Mouse (Mus musculus) megakaryocyte, adult 5-6 weeks (primary cell): ENCODE measurements around the gene Macrod2. TPM values are rescaled to one million over a fixed set of nuclear protein-coding genes. Genes with fewer than 3 reads are reported as not detected.

Experiments
- ATAC-seq: 2 replicates; pipeline ENCODE4 v1.8.0; 2016; ENCODE audit warnings: mild to moderate bottlenecking, inconsistent platforms; ENCODE audit not compliant: poor library complexity, severe bottlenecking
- total RNA-seq, 2 experiments: library from RNA; stranded (forward) in 1 of 2; stranded (reverse) in 1 of 2; fragments of 153-499, 151-499 nt in 1 of 2; fragments of 221-1000, 200-1000 nt in 1 of 2; gene quantifications; 2 replicates each; pipeline versions ENCODE4 v1.2.3 to v1.2.4; 2015 to 2017

Macrod2 gene
- total RNA-seq (2015) (0.31 and 2.4 TPM in 2 replicates), total RNA-seq (2017) (1.7 and 2.7 TPM in 2 replicates)

DNA sequence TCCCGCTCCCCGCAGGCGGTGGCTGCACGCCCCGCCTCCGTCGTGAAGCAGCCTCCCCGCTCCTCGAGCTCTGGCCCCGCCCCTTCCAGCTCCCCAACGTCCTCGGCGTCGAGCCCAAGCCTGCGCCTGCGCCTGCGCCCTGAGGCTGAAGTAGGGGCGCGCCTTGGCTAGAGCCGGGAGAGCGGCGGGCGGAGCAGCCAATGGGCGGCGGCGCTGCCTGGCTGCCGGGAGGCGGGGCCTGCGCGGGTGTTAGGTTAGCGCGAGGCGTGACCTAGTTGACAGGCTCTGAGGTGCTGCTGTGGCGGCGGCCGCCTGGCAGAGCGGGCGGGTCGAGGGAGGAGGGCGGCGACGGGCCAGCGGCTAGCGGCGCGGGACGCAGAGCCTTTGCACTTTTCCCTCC, at the start of gene Macrod2:
Gene Macrod2 (plus strand): TSS at position 131 of the 400 bp plus-strand sequence.
- peak; percentile 94 for ATAC-seq

DNA sequence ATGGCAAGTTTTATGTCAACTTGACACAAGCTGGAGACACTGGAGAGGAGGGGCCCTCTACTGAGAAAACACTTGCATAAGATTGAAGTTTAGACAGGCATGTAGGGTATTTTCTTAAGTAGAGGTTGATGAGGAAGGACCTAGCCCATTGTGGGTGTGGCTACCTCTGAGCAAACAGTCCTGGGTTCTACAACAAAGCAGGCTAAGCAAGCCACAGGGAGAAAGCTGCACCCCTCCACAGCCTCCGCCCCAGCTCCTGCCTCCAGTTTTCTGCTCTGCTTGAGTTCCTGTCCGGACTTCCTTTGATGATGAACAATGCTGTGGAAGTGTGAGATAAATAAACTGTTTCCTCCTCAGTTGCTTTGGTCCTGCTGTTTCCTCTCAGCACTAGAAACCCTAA, 35.2 kb upstream of the Macrod2 start:
- no peak for ATAC-seq

DNA sequence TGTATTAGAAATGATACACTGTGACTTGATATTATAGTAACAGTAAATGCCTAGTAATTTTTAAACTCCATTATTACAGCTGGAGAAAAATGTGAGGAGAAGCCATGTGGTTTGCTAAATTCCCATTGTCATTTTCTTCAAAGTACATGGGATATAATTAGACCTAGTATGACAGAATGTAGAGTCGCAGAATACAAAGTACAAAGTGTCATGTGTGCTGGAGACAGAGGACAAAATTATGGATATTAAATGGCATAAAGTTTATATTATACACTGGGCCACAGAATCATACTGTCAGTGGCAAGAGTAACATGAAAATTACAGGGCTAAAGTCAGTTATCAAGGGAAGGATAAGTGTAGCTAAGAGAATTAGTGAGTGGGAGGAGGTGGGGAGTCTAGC, 30.3 kb upstream of the Macrod2 start:
- no peak for ATAC-seq

DNA sequence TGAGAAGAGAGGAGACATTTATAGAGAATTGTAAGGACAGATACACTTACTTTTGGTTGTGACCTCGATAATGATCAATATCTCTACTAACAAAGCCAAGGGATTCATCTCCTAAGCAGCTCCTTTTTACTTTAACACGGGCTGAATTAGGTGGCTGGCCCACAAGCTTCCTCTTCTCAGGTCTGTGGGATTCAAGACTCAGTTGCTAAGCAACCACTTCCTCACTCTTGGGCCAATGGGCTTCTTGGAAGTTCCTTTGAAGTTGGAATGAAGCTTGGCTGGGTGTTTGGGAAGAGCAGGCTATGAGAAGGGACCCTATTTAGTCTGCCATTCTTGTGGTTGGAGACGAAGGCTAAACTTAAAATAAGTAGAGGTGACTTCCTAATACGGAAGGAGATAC, 5.6 kb upstream of the Macrod2 start, which contains the start of gene Sel1l2:
Gene Sel1l2 (minus strand): TSS at position 182 of the 400 bp plus-strand sequence.
- no peak for ATAC-seq

DNA sequence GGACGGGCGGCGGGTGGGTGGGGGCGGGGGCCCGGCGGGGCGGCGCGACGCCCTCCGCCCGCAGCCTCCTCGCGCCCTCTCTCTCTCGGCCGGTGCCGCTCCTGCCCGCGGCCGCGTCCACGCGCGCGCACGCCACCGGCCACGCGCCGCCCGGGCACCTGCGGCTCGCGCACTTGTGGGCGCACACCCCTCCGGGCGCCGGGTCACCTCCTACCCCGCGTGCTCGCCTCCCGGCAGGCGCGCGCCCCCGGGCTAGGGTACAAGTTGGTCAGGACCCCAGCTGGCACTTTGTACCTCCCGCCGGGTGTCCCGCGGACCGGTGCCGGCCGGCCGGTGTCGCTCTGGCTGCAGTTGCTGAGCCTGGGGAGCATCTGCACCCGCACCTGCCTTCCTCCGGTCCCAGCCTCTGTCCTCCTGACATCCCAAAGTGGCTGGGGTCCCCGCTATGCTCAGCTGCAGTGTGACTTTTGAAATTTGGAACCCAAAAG, 679 bp downstream of the Macrod2 start:
- peak; percentile 7; the same call in 1 of the 2 replicates for ATAC-seq

DNA sequence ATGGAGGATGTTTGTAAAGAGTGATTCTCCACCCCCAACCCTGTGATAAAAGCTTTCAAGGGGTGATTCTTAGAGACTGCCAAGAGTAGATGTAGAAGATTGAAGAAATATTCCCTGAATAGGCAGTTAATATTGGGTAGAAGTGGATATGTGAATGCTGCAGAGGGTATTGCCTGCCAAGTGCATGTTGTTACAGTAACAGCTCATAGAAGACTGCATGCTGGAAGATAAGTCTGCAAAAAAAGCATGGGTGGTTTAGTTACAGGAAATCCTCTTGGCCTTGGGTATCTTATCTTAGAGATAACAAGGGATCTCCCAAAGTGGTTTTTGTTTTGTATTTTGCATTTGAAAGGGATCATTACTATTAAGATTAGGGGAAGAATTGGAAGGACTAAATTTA, 30.7 kb downstream of the Macrod2 start:
- no peak for ATAC-seq

GRCm38 (mm10) chr2:140427283-140427682, 32.2 kb downstream of the Macrod2 start:
- ATAC-seq, result peak; percentile 81

DNA sequence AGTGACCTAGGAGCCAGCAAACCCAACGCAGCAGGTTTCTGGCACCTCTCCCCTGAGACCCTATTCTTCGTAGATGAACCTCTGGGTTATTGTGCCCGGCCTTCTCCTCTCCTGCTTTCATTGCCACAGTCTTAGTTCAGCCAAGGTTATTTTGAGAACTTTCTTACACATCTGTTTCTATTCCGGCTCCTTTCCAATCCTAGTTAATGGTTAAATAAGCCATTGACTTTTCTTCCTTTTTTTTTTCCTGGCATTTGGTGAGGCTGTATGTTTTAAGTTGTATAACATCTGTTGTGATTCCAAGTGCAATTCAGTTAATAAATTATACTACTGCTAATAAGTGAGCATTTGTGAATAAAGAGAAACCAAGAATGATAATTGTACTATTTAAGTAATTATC, 44.0 kb downstream of the Macrod2 start:
- no peak for ATAC-seq

DNA sequence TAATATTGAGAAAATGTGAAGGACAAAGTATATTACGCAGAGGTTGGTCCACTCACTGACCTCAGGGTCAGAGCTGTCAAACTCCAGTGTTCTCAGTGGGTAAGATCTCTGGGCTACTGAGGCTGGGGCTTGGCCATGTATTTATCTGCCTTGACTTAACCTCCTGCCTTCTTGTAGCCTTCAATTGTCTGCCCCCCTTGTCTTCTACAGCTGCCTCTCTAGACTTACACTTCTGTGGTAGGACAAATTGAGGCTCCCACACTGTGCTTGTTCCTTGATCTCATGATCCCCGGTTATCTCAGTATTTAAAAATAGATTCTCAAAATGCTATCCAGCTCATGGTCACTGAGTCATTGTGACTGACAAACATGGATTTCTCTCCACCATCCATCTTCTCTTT, 53.5 kb downstream of the Macrod2 start:
- no peak for ATAC-seq

GRCm38 (mm10) chr2:140475770-140476169, 80.7 kb downstream of the Macrod2 start:
- ATAC-seq, result no peak

GRCm38 (mm10) chr2:140476891-140477290, 81.8 kb downstream of the Macrod2 start:
- no peak for ATAC-seq

GRCm38 (mm10) chr2:140482604-140483003, 87.5 kb downstream of the Macrod2 start:
- no peak for ATAC-seq

DNA sequence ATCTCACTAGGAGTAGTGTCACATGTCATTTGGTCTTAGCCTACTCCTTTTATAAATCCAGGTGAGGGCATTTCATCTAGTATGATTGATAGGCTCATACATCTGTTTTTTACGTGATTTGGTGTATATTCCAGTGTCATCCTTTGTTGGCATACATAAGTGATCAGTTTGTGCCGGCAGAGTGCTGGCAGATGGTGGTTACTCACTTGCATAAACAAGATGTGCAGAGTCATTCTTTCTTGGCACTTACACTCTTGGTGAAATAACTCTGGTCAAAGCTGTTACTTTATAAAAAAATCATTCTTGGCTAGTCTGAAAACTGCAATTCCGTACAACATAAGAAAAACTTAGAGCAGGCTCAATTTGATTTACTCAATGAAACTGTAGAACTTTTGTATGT, 102.6 kb downstream of the Macrod2 start:
- no peak for ATAC-seq

DNA sequence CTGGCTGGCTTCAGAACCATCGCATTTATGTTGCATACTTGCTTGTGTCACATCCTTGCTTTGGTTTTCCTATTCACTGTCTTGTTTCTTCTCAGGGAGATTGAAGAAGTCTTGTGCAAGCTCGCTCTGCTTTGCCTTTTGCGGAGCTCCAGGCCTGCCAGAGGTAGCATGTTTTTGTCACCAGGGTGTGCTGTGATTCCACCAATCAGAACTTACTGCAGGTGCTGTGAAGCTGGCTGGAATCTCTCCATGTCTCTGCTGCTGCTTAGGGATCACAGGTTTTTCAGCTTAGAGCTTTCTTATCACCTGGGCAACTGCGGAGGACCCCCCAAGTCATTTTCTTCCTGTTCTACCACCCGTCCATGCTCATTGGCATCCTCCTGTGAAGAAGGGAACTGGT, 105.8 kb downstream of the Macrod2 start:
- ATAC-seq, result no peak

DNA sequence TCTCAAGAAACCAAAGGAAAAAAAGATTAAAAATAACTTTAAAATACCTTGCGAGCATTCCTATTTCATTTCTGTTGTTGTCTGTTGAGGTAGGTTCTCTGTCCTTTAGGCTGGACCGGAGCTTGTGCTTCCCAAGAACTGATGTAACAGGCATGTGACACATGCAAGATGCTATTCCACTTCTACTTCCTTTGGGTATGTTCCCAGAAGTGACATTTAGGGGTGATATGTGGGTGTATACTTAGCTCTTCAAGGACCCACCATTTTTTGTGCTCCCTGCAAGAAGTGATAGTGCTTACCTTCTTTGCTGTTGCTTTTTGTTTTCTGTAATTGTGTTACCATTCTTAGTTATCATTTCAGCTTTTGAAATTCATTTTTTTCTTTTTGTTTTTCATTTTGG, 126.4 kb downstream of the Macrod2 start:
- no peak for ATAC-seq

DNA sequence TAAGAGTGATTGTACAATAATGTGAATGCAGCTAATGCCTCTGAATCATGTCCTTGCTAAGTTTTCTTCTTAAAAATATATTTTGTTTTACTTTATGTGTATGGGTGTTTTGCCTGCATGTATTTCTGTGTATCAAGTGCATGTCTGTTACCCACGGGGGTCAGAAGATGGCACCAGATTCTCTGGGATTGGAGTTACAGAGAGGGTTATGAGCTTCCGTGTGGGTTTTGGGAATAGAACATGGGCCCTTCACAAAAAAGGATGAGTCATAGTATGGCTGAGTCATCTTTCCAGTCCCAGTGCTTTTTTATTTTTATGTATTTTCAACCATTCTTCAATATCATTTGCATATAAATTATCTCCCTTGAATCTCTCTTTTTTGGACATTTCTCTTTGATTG, 135.1 kb downstream of the Macrod2 start:
- no peak for ATAC-seq

DNA sequence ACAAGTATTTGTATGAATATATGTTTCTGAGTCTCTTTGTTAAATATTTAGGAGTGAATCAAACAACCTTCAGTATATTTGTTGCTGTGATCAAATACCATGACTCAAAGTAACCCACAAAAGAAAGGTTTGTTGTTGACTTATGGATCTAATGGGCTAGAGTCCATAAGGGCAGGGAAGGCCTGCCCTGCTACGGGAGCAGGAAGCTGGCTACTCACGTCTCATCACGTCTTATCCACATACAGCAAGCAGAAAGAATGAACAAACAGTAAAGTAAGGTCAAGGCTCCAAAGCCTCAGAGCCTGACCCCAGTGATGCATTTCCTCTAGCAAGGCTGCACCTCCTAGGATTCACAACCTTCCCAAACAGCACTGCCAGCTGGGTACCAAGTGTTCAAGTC, 136.9 kb downstream of the Macrod2 start:
- no peak for ATAC-seq

- ATAC-seq, result no peak
Measured at GRCm38 (mm10) chr2:140532859-140533519, 137.9 kb downstream of the Macrod2 start.

- no peak for ATAC-seq
Measured at GRCm38 (mm10) chr2:140533621-140534020, 138.5 kb downstream of the Macrod2 start.

DNA sequence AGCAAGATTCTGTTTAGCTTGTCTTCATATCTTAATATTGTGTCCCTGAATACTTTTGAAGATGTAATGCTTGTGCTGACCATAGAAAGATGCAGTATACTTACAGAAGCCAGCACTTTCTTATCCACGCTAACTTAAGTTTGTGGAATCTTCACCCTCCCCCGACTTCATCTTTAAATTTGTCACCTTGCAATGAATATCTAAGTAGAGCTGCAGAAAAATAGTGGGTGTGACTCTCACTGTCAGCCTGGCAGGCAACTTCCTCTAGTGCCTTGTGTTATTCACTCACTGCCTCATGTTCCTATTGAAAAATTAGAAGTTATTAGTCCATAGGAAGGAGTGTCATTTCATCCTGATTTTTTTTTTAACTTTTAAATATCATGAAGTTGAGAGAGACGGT, 139.5 kb downstream of the Macrod2 start:
- no peak for ATAC-seq

GRCm38 (mm10) chr2:140535832-140536571, 140.9 kb downstream of the Macrod2 start:
- ATAC-seq, result no peak

- ATAC-seq, result no peak
Measured at GRCm38 (mm10) chr2:140549286-140549685, 154.2 kb downstream of the Macrod2 start.
